Mouse (Mus musculus): Measurements from ENCODE around the gene Hist1h2bh.
"Not testable (repeated sequence)": the region's sequence is repeated elsewhere in the genome, so short reads cannot be mapped to it uniquely, and the experiment has no call there.

The Hist1h2bh gene

DNA sequence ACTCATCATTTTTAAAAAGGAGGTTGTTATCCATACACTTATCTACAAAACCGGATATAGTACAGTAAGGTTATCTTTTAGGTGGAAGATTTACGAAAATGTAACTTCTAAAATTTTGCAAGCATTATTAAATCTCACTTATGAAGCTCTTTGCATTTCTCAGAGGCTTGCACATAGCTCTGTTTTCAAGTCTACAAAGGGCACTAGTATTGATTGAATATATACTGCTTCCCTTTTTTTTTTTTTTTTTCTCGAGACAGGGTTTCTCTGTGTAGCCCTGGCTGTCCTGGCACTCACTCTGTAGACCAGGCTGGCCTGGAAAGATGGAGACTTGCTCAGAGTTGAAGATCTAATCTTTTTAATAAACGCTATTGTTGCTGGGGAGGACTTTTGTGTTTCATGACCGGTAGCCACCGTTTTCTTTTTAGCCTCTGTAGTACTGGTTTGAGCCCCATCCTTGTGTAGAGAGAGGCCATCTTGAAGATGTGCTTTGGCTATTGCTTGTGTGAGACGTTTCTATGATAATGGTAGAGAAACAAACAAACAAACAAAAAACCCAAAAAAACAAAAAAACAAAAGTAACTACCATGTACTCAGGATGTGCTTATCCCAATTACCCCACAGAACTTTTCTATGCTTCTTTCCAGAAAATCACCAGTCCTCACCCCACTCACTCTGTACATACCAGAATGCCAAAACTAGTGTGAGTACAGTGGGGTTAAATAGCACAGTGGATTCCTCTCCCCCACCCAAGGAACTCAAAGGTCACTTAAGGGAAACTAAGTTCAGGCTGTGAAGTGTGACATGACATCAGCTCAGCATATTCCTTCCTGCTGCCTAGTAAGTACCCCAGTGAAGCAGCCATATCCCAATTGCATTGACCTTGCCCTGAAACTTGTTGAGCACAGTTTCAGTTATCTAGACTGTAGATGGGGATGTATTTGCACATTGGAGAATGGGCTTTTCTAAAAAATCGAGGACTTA, 9.0 kb upstream of the Hist1h2bh start:
- no peak for TF ChIP-seq GATA4 (IDR thresholded peaks at IDR 0.05; ENCODE audit: insufficient replicate concordance, low read length)

DNA sequence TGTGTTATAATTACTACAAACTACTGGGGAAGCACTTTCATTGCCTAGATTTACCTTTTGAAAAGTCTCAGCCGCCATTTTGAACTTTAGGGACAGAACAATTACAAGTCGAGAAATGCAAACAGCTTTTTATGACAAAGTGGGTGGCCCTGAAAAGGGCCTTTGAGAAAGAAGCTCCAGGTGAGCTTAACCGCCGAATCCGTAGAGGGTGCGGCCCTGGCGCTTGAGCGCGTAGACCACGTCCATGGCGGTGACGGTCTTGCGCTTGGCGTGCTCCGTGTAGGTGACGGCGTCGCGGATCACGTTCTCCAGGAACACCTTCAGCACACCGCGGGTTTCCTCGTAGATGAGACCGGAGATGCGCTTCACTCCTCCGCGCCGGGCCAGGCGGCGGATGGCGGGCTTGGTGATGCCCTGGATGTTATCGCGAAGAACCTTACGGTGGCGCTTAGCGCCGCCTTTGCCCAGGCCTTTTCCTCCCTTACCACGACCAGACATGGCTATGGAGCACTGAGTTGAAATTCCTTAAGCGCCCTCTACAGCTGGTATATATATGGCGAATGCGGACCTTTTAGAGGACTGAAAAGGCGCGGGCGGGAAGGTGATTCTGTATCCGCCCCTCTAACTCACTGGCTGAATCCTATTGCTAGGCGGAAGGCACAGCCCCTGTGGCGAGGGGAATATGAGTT, 8.1 kb upstream of the Hist1h2bh start, which contains the start of gene Hist1h4f:
Gene Hist1h4f, minus strand, starts transcription at position 503 of the 689 bp plus-strand sequence.
- not testable (repeated sequence) for TF ChIP-seq GATA4 (IDR thresholded peaks at IDR 0.05; ENCODE audit: insufficient replicate concordance, low read length)

DNA sequence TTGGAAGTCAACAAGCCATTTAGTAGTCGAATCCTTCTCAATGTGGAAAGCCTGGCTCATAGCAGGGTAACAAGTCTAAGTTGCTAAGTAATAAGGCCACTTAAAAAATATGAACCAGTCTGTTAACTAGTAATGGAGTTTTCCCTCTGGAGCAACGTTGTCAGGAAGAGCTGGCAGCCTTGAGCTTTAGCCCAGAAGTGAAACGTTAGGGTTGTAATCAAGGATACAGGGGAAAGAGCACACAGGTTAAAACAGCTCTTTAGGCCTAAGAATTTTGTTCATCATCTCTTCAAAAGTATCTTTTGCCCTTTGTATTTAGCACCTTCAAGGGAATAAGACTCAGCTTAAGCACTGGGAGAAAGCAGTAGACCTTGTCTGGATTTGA, 7.6 kb upstream of the Hist1h2bh start:
- no peak for TF ChIP-seq GATA4 (IDR thresholded peaks at IDR 0.05; ENCODE audit: insufficient replicate concordance, low read length)

DNA sequence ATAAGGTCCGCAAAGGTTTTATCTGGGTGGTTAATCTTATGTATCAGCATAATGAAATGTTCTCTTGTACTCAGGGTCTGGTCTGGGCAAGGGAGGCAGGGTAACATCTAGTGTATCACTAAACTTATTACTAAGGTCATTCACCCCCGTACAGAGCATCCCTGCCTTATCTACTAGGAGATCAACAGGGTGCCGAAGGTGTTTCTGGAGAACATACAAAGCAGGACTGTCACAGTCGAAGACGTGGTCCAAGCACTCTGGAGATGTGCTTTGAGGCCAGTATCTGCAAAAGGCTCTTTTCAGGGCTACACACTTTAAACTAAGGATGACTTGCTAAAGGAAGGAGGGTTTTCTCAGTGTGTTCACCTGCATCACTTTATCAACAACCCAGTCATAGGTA, 3.5 kb upstream of the Hist1h2bh start:
- no peak for TF ChIP-seq GATA4 (IDR thresholded peaks at IDR 0.05; ENCODE audit: insufficient replicate concordance, low read length)

DNA sequence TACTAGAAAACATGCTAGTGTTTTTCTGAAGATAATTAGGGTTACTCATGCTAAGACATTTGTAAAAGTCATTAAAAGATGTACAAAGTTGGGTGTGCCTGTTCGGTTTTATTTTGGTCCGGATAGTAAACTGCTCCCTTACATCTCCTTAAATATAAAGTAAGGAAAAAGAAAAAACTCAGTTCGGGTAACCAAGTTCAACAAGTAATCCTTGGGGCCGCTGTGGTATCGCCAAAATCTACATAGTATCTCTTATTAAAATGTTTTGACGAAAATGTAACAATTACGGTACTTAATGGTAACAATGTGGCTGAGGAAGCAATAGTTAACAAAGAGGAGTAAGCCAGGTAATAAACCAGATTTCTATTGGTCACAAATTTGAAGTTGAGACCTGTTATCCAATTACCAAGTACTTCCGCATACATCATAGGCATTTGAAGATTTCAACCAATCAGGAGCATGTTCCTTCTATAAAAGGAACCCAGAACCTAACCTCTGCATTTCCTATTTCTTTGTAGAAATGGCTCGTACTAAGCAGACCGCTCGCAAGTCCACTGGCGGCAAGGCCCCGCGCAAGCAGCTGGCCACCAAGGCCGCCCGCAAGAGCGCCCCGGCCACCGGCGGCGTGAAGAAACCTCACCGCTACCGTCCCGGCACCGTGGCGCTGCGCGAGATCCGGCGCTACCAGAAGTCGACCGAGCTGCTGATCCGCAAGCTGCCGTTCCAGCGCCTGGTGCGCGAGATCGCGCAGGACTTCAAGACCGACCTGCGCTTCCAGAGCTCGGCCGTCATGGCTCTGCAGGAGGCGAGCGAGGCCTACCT, 984 bp upstream of the Hist1h2bh start, which contains the start of gene Hist1h3f:
Gene Hist1h3f, plus strand, starts transcription at position 88 of the 822 bp plus-strand sequence.
- TF ChIP-seq GATA4 (IDR thresholded peaks at IDR 0.05; ENCODE audit: insufficient replicate concordance, low read length), result no peak

DNA sequence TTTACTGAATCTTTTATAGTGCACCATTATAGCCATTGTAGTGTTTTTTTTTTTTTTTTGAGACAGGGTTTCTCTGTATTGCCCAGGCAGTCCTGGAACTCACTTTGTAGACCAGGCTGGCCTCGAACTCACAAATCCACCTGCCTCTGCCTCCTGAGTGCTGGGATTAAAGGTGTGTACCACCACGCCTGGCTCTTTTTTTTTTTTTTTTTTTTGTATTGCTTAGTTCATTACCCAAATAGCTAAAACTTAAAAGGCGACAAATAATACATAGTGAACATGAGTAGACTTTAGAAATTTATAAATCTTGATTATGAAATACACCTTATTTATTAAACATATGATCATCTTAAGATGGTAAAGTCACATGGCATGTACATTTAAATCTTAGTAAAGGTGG, 1.7 kb downstream of the Hist1h2bh start:
- TF ChIP-seq GATA4 (IDR thresholded peaks at IDR 0.05; ENCODE audit: insufficient replicate concordance, low read length), result no peak

DNA sequence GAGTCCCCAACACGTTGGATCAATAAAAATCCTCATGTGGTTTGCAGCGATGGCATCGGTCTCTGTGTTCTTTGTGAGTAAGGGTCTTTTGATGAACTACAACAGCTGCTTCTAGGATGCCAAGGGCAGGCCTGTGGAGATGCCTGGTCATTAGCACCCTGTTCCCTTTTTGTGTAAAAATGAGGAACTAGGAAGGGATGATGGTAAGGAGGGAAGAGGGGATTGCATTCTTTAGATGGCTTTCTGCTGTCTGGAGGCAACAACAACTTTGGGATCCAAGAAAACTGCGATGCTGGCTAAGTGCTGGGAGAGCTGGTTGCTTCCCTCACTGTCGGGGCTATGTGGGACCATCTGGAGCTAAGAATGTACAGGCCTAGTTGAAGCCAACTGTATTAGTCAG, 4.9 kb downstream of the Hist1h2bh start:
- TF ChIP-seq GATA4 (IDR thresholded peaks at IDR 0.05; ENCODE audit: insufficient replicate concordance, low read length), result no peak

DNA sequence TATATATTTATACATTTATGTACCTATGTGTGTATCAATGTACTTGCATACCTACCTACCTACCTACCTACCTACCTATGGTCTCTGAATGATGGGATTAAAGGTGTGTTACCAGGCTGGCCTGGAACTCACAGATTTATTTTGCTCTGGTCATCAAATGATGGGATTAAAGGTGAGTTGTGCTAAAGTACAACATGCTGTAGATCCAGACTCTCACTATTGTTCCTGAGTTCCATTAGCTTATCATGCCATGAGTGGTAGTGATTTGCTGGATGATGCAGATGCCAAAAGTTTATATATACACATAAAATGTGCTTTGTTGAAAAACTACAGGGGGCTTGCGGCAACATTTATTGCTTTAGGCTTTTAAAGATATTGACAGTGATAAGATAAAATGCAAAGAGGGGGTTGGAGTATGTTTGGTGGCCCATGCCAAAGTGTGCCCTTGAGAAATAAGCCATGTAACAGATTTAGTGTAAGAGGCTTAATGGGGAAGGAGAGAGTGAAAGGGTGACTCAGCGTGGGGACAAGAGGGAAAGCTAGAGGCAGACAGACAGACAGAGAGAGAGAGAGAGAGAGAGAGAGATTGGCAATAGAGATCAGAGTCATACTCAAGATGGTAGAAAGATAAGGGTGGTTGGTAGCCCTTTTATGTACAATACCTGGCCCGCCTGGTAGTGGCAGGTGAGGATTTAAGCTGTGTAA, 6.0 kb downstream of the Hist1h2bh start:
- no peak for TF ChIP-seq GATA4 (IDR thresholded peaks at IDR 0.05; ENCODE audit: insufficient replicate concordance, low read length)

DNA sequence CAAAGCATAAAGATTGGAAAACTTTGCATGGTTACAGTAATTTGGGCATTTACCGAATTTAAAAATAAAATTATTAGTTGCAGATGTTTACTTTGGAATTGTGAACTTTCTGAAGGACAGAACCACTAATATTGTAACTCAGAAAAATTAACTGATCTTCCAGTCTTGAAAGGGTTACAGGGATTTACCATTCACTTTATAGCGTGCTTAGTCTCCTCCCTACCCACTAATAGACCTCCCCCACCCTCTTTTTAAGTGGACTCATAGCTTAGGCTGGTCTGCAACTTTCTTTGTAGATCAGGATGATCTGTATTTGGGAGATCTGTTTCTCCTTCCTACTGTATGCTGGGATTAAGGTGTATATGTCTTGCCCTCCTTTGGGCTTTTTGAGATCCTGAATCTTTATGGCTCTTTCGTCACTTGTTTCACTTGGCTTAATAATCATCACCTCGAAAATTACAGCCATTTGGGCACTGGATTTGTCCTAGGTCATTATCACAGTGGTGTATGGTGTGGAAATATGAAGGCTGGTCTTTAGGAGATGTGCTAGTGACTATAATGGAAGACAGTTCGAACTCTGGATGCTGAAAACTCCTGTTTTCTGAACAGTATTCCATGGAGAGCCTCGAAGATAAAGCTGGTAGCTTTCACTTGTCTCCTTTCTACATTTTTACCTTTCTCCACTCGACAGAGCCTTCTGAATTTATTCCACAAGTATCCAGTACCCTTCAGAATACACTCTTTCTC, 6.9 kb downstream of the Hist1h2bh start:
- no peak for TF ChIP-seq GATA4 (IDR thresholded peaks at IDR 0.05; ENCODE audit: insufficient replicate concordance, low read length)

DNA sequence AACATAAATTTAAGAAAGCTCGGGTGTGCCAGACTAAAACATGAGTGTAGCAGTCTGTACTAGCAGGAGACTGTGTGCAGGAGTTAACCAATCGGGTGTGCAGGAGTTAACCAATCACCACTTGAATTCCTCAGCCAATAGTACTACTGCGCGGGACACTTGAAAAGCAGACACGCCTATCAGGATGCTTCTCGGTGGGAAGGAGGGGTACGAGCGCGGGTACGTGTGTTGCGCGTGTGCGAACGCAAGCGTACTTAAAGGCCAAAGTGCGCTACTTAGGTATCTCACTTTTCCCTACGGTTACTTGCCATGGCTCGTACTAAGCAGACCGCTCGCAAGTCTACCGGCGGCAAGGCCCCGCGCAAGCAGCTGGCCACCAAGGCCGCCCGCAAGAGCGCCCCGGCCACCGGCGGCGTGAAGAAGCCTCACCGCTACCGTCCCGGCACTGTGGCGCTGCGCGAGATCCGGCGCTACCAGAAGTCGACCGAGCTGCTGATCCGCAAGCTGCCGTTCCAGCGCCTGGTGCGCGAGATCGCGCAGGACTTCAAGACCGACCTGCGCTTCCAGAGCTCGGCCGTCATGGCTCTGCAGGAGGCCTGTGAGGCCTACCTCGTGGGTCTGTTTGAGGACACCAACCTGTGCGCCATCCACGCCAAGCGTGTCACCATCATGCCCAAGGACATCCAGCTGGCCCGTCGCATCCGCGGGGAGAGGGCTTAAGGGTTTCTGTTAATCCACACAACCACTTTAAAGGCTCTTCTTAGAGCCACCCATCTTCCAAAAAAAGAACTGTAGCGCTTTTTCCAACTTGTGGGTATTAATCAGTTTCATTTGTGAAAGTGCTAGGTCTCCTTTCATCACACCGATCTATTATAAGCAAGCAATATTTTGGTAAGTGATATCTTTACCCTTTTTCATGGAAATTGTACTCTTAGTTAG, 7.8 kb downstream of the Hist1h2bh start, which contains the start of gene Hist1h3g:
Gene Hist1h3g, plus strand, starts transcription at position 286 of the 939 bp plus-strand sequence.
- not testable (repeated sequence) for TF ChIP-seq GATA4 (IDR thresholded peaks at IDR 0.05; ENCODE audit: insufficient replicate concordance, low read length)

DNA sequence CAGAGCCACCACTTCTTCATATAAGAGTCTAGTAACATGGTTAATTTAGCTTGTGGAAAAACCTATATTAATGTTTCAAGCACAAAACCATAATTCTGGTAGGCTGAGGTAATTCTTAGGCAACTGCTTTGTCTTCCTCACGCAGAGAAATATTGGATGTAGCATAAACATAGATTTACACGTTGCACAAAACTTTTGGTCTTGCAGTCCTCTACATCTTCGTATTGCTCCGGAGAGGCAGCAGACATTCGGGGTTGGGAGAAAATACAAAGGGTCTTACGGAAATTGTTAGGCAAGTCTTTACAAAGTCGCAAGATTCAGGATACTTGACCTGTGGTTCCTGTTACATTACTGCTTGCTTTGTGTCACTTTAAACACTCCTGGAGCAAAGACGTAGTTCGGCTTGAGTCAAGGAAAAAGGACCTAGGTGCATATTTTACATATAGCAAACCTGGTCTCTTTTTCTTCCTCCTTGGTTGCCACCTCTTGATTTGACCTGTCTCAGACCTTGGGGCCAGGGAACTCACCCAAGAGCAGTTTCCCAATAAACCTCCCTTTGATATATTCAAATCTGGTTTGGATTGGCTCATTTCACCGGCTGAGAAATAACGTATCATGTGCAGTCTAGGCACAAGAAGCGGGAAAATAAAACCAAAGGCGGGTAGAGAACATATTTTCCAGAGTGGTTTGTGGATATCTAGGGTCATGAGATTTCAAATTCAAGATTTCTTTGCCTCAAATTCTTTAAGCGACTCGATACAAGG, 8.6 kb downstream of the Hist1h2bh start:
- no peak for TF ChIP-seq GATA4 (IDR thresholded peaks at IDR 0.05; ENCODE audit: insufficient replicate concordance, low read length)
